Mouse (Mus musculus): Measurements from ENCODE around the gene Pou2f1.

Pou2f1 gene

DNA sequence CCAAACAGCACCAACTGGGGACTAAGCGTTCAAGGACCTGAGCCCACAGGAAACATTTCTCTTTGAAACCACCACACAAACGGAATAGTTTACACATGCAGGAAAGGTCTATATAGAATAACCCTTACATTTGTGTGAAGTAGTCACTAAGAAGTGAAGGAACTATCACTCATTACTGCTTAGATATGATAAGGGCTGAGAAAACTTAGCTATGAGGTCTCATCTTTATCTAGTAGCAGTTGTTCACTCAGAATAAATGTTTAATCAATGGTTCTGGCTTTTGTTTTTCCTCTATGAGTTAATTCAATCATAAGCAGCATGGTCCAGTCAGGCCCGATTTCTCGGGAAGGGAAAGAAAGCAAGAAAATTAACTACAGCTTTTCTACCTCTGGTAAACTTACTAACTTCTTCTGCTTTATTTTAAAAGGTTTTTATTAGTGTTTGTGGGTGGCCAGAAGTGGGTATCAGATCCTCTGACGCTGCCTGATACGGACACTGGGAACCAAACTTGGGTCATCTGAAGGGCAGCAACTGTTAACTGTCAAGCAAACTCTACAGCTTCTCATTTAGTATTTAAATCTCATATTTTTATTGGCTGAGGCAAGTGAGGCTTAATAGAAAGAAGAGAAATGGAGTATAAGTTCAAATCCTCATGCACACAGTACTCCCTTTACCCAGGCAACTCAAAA is 40.7 kb downstream of the Pou2f1 start:
- DNase-seq (ENCODE audit: low spot score) = no peak

DNA sequence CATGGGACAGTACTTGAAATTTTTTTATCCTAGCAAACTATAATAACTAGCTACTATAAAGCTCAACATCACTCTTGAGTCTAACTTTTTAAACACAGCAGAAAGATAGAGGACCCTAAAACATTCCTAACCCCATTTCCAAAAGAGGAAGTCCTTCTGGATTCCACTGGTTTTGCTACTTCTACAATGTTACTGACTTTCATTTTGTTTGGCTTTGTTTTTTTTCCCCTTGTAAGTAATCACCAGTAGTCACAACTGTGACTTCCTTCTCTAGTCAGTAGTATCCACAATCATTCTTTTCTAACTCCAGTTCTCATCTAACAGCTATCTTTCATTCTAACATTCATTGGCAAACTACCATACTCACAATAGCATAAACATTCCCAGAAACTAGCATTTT is 44.3 kb downstream of the Pou2f1 start:
- no peak for DNase-seq (ENCODE audit: low spot score)

DNA sequence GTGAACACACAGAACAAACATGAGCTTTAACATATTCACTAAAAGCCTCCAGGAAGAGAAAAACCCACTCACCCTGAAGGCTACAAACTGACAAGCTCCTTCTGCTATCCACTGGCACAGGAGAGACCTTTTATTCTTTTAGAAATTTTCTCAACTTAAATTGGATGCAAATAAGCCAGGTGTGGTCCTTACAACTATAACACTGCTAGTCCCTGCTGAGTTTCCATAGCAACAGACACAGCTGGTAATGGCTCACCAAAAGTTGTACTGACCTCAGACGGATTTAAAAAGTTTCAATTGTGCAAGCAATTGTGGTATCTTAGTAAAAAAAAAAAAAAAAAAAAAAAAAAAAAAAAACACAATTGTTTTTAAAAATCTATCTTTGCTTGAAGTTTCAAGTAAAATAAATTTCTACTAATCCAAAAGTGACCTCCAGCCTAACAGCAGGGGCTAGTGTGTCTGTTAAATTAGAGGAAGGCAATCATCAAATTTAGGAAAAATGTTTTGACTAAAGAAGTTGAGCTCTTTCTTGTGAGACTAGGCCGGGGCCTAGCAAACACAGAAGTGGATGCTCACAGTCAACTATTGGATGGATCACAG is 54.2 kb downstream of the Pou2f1 start:
- no peak for DNase-seq (ENCODE audit: low spot score)

DNA sequence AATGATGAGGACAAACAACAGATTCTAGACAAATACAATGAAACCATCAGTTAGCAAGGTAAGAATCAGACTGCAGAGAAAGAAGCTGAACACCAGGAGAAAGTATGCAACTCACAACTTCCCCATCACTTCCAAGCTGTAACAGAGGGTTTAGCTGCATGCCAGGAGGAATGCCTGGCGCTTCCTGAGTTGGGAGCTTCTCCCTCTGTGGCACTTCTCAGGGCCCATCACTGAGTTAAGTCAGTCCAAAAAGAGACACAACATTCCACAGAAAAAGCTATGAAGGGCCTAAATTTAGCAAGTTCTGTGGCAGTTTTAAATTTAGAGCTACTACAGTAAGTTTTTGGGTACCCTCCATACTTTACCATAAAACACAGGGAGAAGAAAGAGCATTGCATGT is 59.2 kb downstream of the Pou2f1 start:
- DNase-seq (ENCODE audit: low spot score) = no peak

DNA sequence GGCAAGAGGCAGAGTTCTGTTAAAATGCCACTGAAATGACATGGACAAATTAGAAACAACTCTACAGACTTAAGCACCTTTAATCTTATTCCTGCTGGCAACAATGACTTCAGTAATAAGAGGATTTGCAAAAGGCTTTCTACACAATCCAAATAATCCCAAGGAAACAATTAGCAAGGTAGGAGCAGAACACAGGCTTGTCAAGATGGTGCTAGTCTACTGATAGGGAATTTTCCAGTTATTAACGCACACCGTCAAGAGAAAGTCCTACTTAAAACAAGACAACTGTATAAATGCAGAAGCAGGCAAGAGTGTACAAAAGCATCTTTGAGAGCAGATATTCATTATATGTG is 67.0 kb downstream of the Pou2f1 start:
- no peak for DNase-seq (ENCODE audit: low spot score)

DNA sequence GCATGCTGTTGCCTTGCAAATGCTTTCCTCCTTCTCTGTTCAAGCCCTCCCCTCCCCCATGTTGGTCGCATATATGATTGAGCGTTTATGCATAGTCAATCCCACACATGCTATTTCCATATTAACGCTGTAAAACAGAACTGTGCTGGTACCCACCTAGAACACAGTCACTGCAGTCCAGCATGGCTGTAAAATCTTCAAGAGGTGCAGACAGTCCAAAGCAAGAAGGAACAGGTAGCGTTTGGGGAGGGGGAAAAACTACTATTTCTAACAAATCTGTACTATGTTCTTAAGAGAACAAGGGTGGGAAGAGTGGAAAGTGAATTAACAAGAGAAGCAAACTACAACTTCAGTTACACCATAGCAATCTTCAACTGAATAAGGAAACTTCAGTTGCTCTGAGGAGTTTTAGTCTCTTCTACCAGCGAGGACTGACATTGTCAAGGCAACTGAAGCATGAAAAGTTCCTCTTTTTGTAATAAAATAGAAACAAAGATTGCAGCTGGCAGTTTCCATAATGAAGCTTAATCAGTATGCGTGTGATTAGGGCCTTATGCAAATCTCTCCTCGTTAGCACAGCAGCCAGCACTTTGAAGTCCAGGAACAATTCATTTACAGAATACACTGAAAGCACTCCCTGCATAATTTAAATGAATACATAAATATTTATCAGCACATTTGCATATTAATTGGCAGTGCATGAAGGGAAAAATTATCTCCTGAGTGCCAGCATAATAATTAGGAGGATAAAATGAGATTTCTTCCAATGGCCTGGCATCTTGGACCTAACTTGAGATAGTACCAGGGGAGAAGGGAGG is 67.6 kb downstream of the Pou2f1 start:
- no peak for DNase-seq (ENCODE audit: low spot score)

DNA sequence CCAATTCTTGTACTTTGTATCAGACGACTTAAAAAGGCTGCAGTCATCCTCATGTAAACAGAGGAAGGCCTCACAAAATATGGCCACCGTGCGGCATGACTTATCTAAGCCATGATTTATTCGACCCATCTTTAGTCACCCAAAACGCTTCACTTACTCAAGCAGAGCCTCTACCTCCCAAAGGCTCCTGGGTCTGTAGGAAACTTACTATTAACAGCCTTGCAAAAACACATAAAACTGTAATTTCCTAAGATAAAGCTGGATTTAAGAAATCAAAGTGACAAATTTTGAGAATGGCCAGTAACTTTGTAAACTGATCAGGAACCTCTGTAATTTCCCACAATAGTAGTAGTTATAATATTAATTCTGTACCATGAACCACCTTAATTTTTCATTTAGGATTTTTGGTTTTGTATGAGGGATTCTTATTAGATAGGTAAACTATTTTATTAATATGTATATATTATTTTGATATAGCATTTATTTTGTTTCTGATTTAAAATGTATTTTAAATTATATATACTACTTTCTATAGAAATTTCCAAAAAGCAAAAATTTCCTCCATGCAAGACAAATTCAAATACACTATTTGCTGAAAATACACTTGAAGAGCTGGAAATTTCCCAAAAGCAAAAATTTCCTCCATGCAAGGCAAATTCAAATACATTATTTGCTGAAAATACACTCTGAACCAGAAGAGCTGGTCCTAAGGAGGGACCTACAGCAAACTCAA is 68.4 kb downstream of the Pou2f1 start:
- no peak for DNase-seq (ENCODE audit: low spot score)

DNA sequence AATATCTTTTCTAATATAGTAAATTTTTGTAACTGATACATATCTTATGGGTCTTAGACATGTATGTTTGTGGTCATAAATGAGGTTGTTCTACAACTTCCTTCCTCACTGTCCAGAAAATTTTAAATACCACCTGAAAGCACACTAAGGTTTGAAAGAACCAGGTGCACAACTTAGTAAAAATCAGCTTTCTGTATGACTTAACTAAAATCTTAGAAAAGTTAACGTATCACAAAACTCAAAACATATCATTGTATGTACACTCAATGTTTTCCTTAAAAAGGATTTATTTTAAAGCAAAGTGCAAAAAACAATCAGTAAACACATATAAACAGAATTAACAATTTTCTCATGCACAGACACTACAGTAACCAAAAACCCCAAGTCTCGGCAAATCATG is 69.6 kb downstream of the Pou2f1 start:
- no peak for DNase-seq (ENCODE audit: low spot score)

DNA sequence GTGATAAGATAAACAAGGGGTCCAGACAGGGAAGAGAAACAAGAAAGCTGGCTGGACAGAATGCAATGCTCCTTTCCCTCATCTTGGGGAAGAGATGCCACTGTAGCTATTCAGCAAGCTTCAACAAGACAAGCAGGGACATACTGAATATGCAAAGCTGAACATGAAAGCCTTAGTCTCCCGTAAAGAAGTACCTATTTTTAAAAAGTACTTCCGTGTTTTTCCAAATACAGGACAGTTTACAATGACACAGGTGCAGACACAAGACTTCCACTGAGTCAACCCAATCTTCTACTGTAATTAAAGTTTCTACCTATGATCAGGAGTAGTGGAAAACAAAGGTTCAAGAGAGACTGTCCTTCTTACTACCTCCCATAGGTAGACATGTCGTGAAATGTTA is 72.0 kb downstream of the Pou2f1 start:
- no peak for DNase-seq (ENCODE audit: low spot score)

DNA sequence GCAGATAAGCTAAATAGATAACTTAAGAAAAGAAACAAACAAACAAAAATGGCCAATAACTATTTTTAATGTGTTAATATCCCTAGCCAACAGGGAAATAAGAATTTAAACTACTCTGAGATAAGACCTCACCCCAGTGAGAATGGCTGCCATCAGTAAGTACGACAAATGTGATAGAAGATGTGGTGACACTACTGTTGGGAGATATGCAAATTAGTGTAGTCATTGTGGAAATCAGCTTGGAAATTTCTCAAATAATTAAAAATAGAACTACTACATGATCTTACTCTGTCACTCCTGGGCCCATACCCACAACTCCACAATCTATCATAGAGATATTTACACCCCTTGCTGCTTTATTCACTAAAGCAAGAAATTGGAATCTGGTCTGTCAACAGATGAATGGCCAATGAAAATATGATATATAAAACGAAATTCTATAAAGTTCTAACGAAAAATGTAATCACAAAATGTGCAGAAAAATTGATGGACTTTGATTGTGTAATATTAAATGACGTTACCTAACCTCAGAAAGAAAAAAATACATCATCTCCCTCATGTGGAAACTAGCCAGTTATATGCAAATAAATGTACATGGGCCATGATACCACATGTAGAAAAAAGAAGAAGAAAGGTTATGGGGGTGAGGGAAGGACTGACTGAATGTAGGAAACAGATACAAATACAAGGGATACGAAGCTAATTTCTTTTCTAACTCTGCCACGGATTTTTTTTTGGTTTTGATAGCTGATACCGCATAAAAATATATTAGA is 74.8 kb downstream of the Pou2f1 start:
- DNase-seq (ENCODE audit: low spot score) = no peak

DNA sequence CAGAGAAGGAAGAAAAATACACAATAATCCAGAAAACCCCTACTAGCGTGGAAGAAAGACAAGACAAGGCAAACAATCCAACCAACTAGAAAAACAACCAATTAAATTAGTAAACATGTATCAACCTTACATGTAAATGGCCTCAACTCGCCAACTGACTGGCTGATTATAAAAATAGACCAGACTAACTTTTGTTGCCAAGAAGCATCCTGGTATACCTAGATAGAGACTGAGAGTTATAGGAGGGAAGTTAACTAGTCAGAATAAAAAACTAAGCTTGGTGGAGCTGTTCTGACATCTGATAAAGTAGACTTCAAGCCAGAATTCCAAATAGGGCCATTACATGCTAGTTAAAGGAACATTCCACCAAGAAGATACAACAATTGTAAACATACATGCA is 77.3 kb downstream of the Pou2f1 start:
- no peak for DNase-seq (ENCODE audit: low spot score)

DNA sequence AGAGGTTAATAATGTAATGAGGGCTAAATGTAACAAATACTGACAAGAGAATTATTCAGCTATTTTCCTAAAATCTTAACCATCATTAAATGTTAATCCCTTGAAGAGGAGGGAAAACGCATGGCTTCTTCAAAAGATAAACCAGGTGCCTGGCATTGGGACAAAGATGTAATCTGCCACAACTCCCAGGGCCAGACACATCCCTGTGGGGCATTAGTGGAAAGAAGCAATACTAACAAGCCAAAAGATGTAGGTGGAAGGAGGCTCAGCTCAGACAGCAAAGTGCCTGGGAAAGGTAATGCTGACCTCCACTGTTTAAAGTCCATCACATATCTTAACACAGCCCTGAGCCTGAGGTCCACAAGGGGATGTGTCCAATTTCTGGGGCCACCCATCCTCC is 80.0 kb downstream of the Pou2f1 start:
- no peak for DNase-seq (ENCODE audit: low spot score)

DNA sequence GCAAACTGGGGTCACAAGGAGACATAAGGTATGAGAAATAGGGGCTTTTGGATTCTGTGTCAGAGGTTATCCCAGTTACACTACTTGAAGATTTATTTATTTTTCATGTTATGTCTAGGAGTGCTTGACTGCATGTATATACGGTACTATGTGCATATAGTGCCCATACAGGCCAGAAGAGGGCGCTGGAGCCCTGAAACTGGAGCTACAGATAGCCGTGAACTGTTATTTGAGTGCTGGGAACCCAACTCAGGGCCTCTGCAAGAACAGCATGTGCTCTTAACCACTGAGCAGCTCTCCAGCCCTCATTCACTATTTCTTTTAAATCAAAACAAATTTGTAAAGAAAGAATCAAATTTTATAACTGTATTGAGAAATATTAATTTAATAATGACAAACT is 81.5 kb downstream of the Pou2f1 start:
- no peak for DNase-seq (ENCODE audit: low spot score)

DNA sequence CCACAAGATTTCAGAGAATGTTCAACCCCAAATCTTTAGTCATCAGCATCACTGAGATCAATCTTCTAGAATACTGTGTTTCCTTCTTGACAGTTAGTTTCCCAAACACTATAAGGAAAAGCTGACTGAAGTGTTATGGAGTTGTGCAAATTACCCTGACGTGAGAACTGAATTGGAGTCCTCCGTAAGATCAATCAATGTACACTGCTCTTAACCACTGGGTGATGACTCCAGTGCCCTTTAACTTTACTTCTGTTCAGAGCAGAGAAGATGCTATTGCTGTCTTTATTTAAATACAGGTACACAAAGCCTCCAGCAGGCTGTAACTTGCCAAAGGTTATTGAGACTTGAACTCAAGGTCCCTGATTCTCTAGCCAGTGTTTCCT is 88.1 kb downstream of the Pou2f1 start:
- no peak for DNase-seq (ENCODE audit: low spot score)

DNA sequence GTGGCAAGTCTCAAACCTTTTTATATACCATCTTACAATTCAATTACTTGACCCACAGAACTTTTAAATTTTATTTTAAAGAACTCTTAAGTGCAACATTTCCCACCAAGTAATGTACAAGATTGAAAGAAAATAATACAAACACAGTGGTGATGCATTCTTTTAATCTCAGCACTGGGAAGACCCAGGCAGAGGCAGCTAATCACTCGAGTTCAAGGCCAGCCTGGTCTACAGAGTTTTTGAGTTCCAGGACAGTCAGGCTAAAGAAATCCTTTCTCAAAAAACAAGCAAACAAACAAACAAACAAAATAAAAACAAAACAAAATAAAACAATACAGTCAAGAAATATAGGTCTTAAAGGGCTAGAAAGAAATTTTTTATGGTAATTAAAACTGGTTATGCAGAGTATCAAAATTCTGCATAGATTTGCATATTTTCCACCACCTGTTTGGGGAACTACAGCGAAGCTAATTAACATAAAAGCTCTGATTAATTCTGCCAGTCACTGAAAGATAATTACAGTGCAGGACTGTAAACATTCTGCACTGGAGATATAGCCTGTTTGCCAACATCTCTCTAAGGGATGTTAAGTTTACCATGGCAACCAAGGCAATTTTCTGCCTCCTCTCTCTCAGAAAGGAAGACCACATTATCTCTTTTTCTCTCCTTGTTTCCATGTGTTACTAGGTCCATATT is 88.6 kb downstream of the Pou2f1 start:
- no peak for DNase-seq (ENCODE audit: low spot score)

DNA sequence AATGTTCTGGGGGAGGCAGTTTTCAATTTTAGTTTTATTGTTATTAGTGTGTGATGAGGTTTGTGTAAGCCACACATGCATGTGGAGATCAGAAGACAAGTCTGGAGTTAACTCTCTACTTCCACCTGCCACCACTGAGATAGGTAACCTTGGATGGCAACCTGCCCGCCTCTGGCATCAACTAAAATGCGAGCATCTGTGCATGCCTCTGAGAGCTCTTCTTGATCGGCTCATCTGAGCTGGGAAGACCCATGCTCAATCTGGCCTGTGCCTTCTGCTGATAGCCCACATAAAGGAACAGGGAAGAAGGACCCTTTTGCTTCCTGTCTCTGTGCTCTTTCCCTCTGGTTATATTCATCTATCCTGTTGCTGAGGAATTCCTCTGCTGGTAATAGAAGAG is 93.0 kb downstream of the Pou2f1 start:
- DNase-seq (ENCODE audit: low spot score) = no peak

DNA sequence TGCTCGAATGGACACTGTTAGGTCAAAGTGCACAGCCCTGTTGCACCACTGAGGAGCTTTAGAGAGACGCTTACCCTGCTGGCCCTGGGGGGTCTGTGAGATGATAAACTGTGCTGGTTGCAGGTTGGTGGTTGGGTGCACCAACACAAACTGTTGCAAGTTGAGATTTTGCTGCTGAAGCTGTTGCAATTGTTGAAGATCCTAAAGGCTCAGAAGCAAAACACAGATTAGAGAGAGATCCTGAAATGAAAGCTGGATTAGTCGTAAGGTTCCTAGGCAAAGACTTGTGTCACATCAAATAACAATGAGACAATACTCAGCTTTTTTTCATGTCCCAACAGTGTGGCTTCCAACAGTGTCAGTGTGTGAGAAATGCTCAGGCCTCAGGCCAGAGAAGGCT is 93.7 kb downstream of the Pou2f1 start:
- no peak for DNase-seq (ENCODE audit: low spot score)

DNA sequence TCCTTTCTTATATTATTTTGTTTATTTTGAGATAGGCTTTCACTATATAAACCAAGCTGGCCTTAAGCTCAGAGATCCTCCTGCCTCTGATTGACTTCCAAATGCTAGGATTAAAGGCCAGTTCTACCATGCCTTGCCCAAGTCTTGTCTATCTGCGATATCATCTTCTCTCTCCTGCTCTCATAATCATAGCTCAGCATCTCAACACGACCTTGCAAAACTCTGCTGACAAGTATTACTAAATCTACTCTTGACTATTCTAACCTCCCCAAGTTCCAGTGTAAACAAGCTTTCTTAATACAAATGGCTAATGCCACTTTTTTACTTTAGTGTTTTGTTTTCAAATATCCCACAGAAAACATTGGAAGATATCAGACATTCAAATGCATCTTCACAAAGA is 94.3 kb downstream of the Pou2f1 start:
- DNase-seq (ENCODE audit: low spot score) = no peak

DNA sequence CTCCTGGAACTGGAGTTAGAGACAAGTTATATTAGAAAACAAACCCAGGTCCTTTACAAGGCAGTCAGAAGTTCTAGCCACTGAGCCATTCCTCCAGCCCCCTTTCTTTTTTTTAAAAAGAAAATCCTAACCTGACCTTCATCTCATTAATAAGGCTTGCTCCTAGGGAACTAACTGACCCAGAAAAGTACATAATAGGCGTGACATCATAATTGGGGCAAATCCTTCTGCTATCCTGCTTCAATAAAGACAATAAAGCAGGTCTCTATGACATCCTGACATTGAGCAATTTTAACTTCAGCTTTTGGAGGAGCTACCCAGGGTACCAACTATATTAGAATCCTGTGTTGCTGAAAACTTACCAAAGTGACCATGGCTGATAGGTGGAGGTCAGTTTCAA is 98.9 kb downstream of the Pou2f1 start:
- DNase-seq (ENCODE audit: low spot score) = no peak

DNA sequence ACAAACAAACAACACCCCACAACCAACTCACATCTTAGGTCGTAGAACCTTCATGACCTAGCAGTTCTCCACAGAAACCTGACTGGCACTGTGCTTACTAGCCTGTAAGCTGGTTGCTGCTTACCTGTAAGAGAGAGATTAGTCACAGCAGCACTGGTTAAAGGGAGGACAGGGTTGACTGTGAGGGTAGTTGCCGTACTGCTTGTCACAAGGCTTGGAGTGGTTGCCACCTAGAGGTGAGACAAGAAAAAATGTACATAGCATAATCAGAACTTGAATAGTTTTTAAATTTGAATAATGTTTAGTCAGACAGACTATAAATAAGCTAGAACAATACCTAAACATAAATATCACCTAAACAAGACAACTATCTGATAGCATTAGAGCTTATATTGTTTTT is 110.8 kb downstream of the Pou2f1 start:
- DNase-seq (ENCODE audit: low spot score) = peak; percentile 22

DNA sequence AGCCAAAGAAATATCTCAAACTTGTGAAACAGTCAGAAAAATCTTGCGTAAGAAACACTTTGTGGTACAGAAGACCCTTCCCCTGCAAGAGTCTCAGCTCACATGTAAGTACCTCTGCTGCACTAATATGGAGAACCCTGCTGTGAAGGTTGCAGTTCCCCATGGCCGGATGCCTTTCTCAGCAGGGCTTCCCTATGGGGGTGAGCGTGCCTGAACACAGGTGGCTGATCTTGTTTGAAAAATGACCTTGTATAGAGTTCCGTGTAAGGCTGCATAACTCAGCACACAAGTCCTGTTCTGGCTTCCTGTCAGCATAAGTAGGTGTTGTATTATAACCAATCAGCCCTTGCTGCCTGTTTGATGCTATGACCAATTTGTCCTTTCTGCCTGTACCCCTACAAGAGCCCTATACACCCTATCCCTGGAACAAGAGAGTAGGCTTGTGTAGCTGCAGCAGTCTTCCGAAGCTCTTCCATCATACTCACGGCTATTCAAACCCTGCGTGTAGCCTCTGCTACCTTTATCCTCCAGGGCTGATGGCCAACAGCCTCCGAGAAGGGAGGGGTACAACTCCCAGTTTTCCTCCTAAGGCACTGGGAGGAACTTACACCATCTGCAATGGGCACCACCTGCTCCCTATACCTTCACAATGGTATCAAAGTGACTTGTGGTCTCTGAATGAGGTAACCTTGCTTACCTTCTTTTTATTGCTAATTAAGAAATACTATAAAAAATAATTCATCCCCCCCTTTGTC is 120.2 kb downstream of the Pou2f1 start:
- no peak for DNase-seq (ENCODE audit: low spot score)
